Mouse (Mus musculus) erythroblast, embryonic 14.5 days (primary cell): Measurements from ENCODE around the gene Zbtb25.

Source experiments
- GATA1 ChIP-seq: IDR thresholded peaks from 2 replicates; pipeline ENCODE4 v1.6.1; 2012; ENCODE audit warnings: low read length, inconsistent platforms, mixed read lengths
- TAL1 ChIP-seq: IDR thresholded peaks from 3 replicates; pipeline ENCODE4 v1.6.1; 2012; ENCODE audit warnings: low read length, inconsistent platforms, mixed read lengths

- TF ChIP-seq GATA1, result no peak
- TF ChIP-seq TAL1, result no peak
These were observed 3.7 kb upstream of the Zbtb25 start for GRCm38 (mm10) chr12:76372881-76373818.
